Mouse (Mus musculus): ENCODE results near the gene Zfp219.

- TF ChIP-seq POLR2A (IDR thresholded peaks at IDR 0.05; ENCODE audit: low read depth, low read length) (no peak), CTCF (IDR thresholded peaks at IDR 0.05; ENCODE audit: borderline replicate concordance, insufficient read depth, low read length) (peak; percentile 30; the same call in 1 of the 2 replicates)
Observed at GRCm38 (mm10) chr14:52019051-52019589, 1.4 kb downstream of the Zfp219 start.
